Mouse (Mus musculus) embryo, embryonic 10.5 days (tissue): ENCODE results near the gene Ppp1r1a.

ENCODE experiments used
- DNase-seq: peaks from one replicate; pipeline ENCODE4 v3.0.0-alpha.2; 2015; ENCODE audit warnings: low spot score

Ppp1r1a gene

GRCm38 (mm10) chr15:103537822-103538213, at the start of gene Ppp1r1a:
Ppp1r1a (minus strand) TSS chr15:103538003.
- DNase-seq = peak; percentile 84

- no peak for DNase-seq
Observed at GRCm38 (mm10) chr15:103585876-103586275, 48.1 kb upstream of the Ppp1r1a start.

GRCm38 (mm10) chr15:103564981-103565380, 27.2 kb upstream of the Ppp1r1a start, which contains the start of gene Glycam1:
Glycam1 (minus strand) TSS chr15:103565081.
- no peak for DNase-seq

- DNase-seq = peak; percentile 85
Observed at GRCm38 (mm10) chr15:103552096-103552690, 14.4 kb upstream of the Ppp1r1a start.

- DNase-seq = peak; percentile 12
Observed at GRCm38 (mm10) chr15:103551053-103551452, 13.2 kb upstream of the Ppp1r1a start.

- DNase-seq = no peak
Observed at GRCm38 (mm10) chr15:103549475-103549874, 11.7 kb upstream of the Ppp1r1a start.

GRCm38 (mm10) chr15:103547983-103548382, 10.2 kb upstream of the Ppp1r1a start:
- DNase-seq = no peak

GRCm38 (mm10) chr15:103542526-103542925, 4.7 kb upstream of the Ppp1r1a start:
- DNase-seq = no peak

- DNase-seq = no peak
Observed at GRCm38 (mm10) chr15:103540646-103541045, 2.8 kb upstream of the Ppp1r1a start.

GRCm38 (mm10) chr15:103539259-103539658, 1.5 kb upstream of the Ppp1r1a start:
- no peak for DNase-seq

- peak; percentile 32 for DNase-seq
Observed at GRCm38 (mm10) chr15:103537011-103537821, 587 bp downstream of the Ppp1r1a start.

- DNase-seq = no peak
Observed at GRCm38 (mm10) chr15:103536456-103536855, 1.3 kb downstream of the Ppp1r1a start.

- no peak for DNase-seq
Observed at GRCm38 (mm10) chr15:103535786-103536185, 2.0 kb downstream of the Ppp1r1a start.

GRCm38 (mm10) chr15:103535030-103535429, 2.8 kb downstream of the Ppp1r1a start:
- DNase-seq = no peak

GRCm38 (mm10) chr15:103534054-103534620, 3.7 kb downstream of the Ppp1r1a start:
- DNase-seq = no peak

- peak; percentile 89 for DNase-seq
Observed at GRCm38 (mm10) chr15:103530372-103530771, 7.4 kb downstream of the Ppp1r1a start.

- peak; percentile 41 for DNase-seq
Observed at GRCm38 (mm10) chr15:103523156-103523555, 14.6 kb downstream of the Ppp1r1a start.

GRCm38 (mm10) chr15:103522458-103523099, 15.2 kb downstream of the Ppp1r1a start:
- no peak for DNase-seq

- DNase-seq = peak; percentile 81
Observed at GRCm38 (mm10) chr15:103519386-103520378, 18.1 kb downstream of the Ppp1r1a start.

GRCm38 (mm10) chr15:103518600-103519385, 19.0 kb downstream of the Ppp1r1a start:
- peak; percentile 79 for DNase-seq
